Mouse (Mus musculus) Patski (cell line): ENCODE data around the gene Nup50. TPM values are rescaled to one million over a fixed set of nuclear protein-coding genes. Genes with fewer than 3 reads are reported as not detected.

Experiments
- ATAC-seq: fragments of 100-300 bp; one replicate; pipeline ENCODE4 v1.8.0; 2021
- CTCF ChIA-PET: fragments of 350-600 bp; sonication (Branson Sonifier 250); formaldehyde crosslinking; loops from one replicate; lab custom pipeline; 2022; ENCODE audit warnings: inconsistent platforms; lab: Charles Lee
- POLR2A ChIA-PET: fragments of 350-600 bp; sonication (Branson Sonifier 250); formaldehyde crosslinking; loops from one replicate; lab custom pipeline; 2022; ENCODE audit warnings: antibody characterized with exemption, inconsistent platforms; lab: Charles Lee
- DNase-seq: peaks from one replicate; pipeline ENCODE4 v3.0.0-alpha.2; 2011; ENCODE audit warnings: low read depth, low spot score
- H3K27me3 ChIP-seq: fragments of 371-371 bp; one replicate; pipeline ENCODE4 v1.5.1; 2021
- CTCF ChIP-seq: fragments of 100-300 bp; IDR thresholded peaks from one replicate; pipeline ENCODE4 v1.5.1; 2021
- in situ Hi-C: fragments of 300-500 bp; cut with MboI; formaldehyde crosslinking; loops from 3 replicates; pipeline ENCODE4 v1.11.1; 2018; ENCODE audit warnings: low pct_unique_long_range_greater_than_20kb, mixed read lengths
- polyA plus RNA-seq: library from polyadenylated mRNA; unstranded; gene quantifications from one replicate; pipeline ENCODE4 v1.2.3, GENCODE M21; 2021

Gene Nup50
- polyA plus RNA-seq, 1 experiment from 2014 or later: 41.5 TPM

- ATAC-seq (peak; percentile 20), DNase-seq (no peak)
- in situ Hi-C loops: no loop called here
- CTCF ChIA-PET: interaction anchor here (1.4 to 1.5 kb wide), 2 partner anchors 62 to 184 kb away, joined by 3 read pairs; no protein-coding TSS in a partner anchor
- POLR2A ChIA-PET: interaction anchor here (1.0 to 1.3 kb wide), 2 partner anchors 9 to 64 kb away, joined by 3 read pairs; partner anchors contain the start of gene Nup50
- H3K27me3 ChIP-seq: no peaks in the 10 kb centered on the region
- TF ChIP-seq CTCF: no peak
Observed at GRCm38 (mm10) chr15:84987020-84987815, 64.0 kb downstream of the Nup50 start.

- ATAC-seq: peak; percentile 78
- POLR2A ChIA-PET: interaction anchor here (0.7 to 1.3 kb wide), 4 partner anchors 10 to 65 kb away, joined by 3 read pairs; partner anchors contain the start of gene Nup50
- CTCF ChIA-PET: interaction anchor here (0.7 to 1.5 kb wide), 4 partner anchors 62 to 185 kb away, joined by 3 read pairs; no protein-coding TSS in a partner anchor
Observed at GRCm38 (mm10) chr15:84987874-84988825, 64.9 kb downstream of the Nup50 start, which contains the start of gene 5031439G07Rik. TSS of gene 5031439G07Rik (minus strand) at chr15:84988551.

GRCm38 (mm10) chr15:84989098-84989497 is 65.9 kb downstream of the Nup50 start:
- H3K27me3 ChIP-seq: no peaks in the 10 kb centered on the region
- TF ChIP-seq CTCF: no peak
- ChIA-PET CTCF (no interaction called here), POLR2A (interaction anchor here (0.7 to 1.0 kb wide), 2 partner anchors 10 to 26 kb away, joined by 3 read pairs; no protein-coding TSS in a partner anchor)
- DNase-seq: no peak
- in situ Hi-C loops: no loop called here
- ATAC-seq: no peak

More at GRCm38 (mm10) chr15:84987874-84988825, 64.9 kb downstream of the Nup50 start, which contains the start of gene 5031439G07Rik:
- no peaks in the 10 kb centered on the region for H3K27me3 ChIP-seq
- no peak for DNase-seq
- no peak for TF ChIP-seq CTCF
- in situ Hi-C loops: no loop called here

GRCm38 (mm10) chr15:84989771-84990170 is 66.6 kb downstream of the Nup50 start:
- POLR2A ChIA-PET: no interaction called here
- TF ChIP-seq CTCF: no peak
- in situ Hi-C loops: no loop called here
- DNase-seq (no peak), ATAC-seq (no peak)
- no peaks in the 10 kb centered on the region for H3K27me3 ChIP-seq
- CTCF ChIA-PET: no interaction called here

Other genes with a start within 250 kb of the Nup50 start
- gene Arhgap8, start 203.4 kb upstream of the Nup50 start, polyA plus RNA-seq: 0.39 TPM
- 1.8 TPM for gene Phf21b, start 67.4 kb upstream of the Nup50 start, polyA plus RNA-seq
- gene Gm29666, start 3.4 kb upstream of the Nup50 start, polyA plus RNA-seq: 0.18 TPM
- gene 5031439G07Rik, start 65.1 kb downstream of the Nup50 start, polyA plus RNA-seq: 85.7 TPM
- gene Upk3a, start 93.7 kb downstream of the Nup50 start, polyA plus RNA-seq: not detected
- gene Fam118a, start 105.5 kb downstream of the Nup50 start, polyA plus RNA-seq: 51.2 TPM
- gene Smc1b, start 208.6 kb downstream of the Nup50 start, polyA plus RNA-seq: 0.01 TPM
- gene Ribc2, start 208.7 kb downstream of the Nup50 start, polyA plus RNA-seq: not detected